Mouse (Mus musculus) erythroblast, adult 5-6 weeks (primary cell): ENCODE data around the gene Gm12216. TPM values are rescaled to one million over a fixed set of nuclear protein-coding genes. Genes with fewer than 3 reads are reported as not detected.
A peak's percentile ranks its signal among the peaks of the same experiment; 100 is the strongest.

Experiments
- ATAC-seq: replicated peaks from 2 replicates; pipeline ENCODE4 v1.8.0; 2016; ENCODE audit warnings: moderate number of reproducible peaks, mild to moderate bottlenecking, moderate TSS enrichment, inconsistent platforms; ENCODE audit not compliant: poor library complexity, low FRiP score, severe bottlenecking
- total RNA-seq, 2 experiments: library from RNA; stranded (forward) in 1 of 2; stranded (reverse) in 1 of 2; fragments of 150-400 nt in 1 of 2; fragments of 200-764, 138-1000 nt in 1 of 2; gene quantifications; 2 replicates each; pipeline versions ENCODE4 v1.2.3 to v1.2.4; 2015 to 2017; ENCODE audit warnings: low replicate concordance in 2 of 2

The Gm12216 gene
- total RNA-seq, 2 experiments from 2014 or later: 0.17 TPM; not detected in 1

DNA sequence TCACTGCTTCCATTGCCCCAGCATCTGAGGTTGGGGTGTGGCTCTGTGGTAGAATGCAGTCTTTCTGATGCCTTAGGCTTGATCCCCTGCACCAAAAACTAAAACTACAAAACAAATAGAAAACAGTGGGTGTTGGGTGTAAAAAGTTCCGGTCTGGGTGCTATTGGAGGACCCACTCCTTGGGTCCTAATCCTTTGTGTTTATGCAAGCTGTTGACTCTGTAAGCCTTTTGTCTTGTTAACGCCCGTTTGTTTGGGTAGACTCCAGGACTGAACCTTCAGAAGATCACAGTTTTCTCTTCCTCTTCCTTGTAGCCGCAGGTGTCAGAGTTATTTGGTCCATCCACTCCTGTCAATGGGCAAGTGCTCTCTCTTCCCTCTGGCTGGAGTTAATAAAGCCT is 59.0 kb downstream of the Gm12216 start:
- ATAC-seq: no peak

DNA sequence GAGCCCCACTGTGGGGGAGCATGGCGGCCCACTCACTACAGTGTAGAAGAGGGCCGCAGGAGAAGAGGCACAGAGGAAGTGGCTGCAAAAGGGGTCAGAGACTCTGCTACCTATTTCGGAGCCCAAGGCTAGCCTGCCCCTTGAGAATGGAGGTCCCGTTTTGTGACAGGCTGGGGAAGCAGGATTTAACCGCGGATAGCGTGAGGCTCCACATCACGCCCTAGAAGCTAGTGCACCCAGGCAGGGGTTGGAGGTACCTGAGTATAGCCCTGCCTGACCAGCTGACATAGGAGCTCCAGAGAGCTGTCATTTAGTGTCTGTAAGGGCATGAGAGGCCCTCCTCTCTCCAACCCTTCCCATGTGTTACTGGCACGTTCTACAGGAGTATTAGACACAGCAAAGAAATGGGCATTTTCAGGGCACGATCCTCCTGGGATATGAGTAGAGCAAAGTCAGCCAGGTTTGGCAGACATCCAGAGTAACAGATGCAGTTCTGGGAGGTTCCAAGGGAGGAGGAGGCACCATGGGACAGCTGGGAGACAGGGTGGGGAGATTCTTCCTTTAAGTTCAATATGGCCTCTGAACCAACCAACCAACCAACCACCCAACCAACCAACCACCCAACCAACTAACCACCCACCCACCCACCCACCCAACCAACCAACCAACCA is 60.9 kb downstream of the Gm12216 start:
- ATAC-seq: no peak

DNA sequence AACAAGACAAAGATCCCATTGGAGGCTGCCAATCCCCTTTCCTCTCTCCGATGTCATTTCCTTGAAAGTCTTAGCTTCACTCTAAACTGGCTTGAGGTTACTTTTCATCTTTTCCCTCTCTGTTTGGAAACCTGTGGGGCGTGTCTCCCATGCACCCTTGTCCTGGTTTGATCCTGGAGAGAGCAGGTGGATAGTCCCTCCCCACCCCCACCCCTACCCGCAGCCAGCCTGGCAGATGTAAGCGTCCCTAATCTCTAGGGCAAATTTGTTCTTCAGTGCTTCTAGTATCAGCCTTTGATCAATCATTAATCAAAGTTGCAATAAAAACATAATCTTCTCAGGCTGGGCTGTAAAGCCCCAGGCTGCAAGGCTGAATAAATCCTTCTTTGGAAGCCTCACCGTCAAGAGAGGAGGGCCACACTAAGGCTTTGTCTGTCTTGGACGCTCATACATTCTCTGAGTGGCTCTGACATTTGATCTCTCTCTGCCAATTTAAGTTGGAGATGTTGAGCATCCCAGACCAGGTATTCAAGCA is 61.6 kb downstream of the Gm12216 start:
- ATAC-seq: no peak

DNA sequence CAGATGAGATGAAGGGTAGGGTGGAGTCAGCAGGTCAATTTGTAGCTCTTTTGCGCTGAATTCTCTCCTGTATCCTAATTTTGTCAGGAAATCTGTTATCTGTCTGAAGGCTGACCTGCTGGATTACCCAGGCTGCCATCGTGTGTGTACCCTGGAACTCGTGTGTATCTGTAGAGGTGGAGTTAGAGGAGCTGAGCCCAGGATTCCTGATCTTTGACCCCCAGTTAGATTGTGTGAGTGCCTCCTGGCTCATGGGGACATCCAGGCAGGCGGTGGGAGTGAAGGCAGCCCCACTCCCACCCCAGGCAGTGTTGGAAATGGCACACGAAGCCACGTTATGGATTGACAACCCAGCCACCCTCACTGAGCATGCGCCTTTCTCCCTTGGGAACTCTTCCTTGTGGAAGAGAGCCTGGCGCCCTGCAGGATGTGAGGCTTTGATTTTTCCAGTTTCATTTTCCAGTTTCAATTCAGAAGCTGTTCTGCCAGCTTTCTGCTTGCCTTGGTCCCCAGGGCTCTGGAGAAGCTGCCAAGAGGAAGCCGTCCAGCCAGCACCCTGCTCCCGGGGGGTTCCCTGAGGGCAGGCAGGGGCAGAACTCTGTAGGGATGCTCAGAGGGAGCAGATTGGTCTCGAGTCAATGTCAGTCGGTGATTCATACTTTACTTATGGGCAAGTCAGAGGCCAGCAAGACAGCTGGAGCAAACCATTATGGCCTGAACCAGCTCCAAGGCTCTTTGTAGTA is 62.5 kb downstream of the Gm12216 start:
- ATAC-seq: no peak

DNA sequence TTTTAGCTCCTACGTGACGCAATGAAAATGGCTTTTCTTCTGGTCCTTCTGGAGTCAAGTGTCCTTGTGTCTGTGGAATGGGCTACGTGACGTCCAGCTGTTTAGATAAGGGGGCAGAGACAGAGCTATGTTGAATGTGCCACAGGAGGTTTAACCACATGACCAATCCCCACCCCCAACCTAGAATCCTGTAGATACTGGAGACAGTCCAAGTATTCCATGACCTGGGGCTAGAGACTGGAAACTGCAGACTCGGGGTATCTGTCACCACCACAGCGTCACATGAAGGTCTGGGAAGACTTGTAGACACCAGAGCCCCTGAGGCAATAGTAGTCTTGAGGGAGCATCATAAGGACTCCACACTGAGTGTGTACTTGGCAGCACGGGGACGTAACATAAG is 63.2 kb downstream of the Gm12216 start:
- no peak for ATAC-seq

DNA sequence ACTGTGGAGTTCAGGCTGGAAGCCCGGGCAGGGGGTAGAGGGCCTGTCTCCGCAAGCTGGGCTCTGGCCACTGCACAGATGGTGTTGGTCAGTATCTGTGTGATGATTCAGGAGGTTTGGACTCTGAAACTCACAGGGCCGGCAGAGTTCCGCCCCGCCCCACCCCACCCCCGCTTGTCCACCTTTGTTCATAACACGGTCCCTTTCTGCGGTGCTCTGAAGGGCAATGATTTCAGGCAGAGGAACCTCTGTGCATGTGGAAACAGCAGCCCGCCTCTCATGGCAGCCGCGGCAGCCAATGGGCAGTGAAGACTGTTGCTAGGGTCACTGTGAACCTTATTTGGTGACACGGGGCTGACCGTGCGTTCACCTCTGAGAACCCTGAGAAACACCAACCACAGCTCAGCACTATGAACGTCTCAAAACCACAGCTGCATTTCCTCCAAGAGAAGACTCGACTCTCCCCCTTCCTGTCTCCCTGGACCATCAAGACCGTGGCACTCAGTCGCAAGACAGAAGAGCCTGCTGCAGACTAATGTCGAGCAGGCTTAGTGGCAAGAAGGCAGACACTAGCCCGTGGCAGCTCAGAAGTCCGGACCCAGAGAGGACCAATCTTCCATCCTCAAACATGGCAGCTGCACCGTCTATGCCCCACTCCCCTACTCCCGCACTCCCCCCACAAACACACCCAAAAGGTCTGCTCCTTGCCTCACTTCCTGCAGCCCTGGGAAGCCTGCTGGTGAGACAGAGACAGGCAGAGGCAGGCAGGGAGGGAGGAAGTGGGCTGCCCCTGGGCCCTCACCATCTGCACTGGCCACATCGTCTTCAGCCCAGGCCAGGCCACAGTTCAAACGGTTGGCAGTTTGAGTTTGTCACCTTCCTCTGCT is 64.1 kb downstream of the Gm12216 start:
- ATAC-seq: no peak

DNA sequence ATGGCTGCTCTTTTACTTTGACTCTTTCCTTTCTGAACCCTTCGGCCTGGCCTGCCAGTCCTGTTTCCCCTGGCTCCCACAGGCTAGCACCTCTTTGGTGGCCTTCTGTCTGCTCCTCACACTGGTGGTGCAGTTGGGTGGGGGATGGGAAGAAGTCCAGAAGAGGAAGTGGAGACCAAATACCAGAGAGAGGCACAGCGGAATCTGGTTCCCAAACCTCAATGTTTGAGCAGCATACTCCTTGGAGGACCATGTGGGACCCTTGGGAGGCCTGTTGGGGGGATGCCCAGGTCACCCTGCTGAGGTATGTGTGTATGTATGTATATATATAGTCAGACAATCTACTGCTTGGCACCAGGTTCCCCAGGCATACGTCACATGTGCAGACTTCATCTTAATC is 65.0 kb downstream of the Gm12216 start:
- no peak for ATAC-seq

DNA sequence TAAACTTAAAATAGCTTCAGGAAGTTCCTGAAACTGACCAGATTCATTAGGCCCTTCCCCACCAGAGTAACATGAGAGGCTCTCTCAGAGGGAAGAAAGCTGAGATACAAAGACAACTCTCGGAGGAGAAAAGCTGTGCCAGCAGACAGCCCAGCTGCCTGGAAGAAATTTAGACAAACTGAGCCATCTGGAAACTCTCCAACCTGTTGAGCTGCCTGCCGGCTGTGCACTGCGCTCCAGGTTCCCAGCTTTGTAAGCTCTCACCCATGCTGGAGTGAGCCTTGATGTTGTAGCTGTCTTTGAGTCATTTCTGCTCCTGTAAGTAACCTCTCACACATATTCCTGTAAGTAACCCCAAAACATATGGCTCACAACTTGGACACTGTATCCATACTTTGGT is 66.1 kb downstream of the Gm12216 start:
- ATAC-seq: no peak

DNA sequence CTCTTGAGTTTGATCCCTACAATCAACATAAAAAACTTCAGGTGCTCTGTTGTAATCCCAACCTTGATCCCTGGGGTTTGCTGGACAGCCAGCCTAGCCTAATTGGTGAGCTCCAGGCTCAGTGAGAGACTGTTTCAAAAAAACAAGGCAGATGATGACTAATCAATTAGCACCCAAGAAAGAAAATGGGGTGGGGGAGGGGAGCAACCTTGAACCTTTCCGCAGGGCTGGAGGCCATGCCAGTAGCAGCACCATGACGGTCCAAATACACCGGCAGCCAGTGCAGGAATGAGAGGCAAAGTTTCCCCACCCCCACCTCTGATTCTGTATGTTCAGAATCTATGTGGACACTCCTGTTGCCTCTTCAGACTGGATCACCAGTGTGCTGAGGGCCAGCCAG is 69.8 kb downstream of the Gm12216 start:
- ATAC-seq: no peak

DNA sequence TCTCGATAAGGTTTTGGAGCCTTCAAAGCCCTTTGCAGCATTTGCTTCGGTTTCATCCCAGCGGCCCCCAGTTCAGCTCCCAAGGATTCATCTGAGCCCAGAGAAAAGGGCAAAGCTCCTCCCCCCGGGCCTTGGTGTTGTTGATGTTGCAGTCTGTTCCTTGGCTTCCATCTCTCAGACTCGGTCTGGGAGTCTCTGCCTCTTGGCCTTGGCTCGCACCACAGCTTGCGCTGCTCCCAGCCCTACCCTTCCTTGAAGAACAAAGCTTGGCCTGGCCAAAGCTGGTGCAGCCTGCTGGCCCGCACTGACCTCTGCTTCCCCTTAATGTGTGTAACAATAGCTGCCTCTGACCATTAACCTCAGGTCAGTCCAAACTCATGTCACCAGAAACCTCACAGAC is 70.9 kb downstream of the Gm12216 start:
- ATAC-seq: no peak

DNA sequence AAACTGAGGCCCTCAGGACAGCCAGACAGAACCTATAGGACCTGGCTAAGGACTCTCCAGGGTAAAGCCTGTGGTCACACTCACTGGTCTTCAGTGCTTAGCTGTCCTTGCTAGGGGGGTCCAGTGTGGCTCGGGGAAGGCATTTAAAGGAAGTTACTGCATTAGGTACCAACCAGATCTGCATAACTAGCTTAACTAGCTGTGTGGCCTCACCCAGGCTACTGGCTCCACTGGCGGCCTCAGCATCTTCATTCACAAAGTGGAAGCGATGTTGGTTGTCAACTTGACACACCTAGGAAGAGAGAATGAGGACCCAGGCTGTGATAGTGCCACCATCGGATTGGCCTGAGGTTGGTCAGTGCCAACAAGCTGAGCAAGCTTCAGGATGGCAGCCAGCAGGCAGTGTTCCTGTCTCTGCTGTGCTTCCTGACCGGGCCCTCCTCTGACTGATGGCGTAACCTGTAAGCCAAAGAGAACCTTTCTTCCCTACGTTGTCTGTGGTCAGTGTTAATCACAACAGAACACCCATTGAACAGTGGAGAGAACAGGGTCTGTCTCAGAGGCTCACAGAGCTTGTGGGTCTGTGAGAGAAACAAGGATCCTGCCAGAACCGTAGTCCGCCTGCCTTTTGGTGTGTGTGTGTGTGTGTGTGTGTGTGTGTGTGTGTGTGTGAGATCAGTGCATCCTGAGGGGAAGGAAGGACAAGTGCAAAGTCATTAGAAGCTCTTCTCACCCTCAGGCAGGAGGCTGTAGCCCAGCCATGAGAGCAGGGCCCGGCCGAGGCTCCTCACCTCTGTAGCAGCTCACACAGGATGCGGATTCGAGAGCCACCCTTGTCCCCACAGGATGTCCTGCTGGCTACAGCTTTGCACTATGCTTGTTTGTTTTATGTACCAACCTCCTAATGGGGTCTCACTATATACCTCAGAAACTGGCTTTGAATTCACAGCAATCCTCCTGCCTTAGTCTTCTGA is 72.7 kb downstream of the Gm12216 start:
- ATAC-seq: 0 out of 2 replicates have a peak, but pooled peaks have one; percentile 24

DNA sequence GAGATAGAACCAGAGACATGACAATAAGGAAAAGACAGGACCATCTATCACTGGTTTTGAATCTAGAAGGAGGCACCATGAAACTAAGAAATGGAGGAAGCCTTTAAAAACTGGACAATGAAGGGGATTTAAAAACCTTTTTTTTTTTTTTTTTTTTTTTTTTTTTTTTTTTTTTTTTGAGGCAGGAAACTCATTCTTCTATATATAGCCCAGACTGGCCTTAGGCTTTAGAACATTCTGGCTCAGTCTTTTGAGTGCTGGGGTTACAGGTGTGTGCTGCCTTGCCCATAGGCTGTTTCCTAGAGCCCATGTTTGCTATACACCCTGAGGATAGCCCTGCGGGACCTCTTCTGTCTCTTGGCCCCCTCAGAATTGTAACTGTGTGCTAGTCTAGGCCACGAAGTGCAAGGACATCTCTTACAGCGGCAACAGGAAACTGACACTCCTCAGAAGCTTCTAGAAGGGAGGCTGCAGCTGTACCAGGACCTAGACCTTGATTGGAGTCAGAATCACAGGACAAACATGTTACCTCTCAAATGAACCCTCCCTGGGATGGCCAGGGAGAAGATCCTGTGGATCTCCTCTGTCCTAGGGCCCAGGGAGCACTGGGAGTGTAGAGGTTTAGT is 73.6 kb downstream of the Gm12216 start:
- 0 out of 2 replicates have a peak, but pooled peaks have one; percentile 16 for ATAC-seq

DNA sequence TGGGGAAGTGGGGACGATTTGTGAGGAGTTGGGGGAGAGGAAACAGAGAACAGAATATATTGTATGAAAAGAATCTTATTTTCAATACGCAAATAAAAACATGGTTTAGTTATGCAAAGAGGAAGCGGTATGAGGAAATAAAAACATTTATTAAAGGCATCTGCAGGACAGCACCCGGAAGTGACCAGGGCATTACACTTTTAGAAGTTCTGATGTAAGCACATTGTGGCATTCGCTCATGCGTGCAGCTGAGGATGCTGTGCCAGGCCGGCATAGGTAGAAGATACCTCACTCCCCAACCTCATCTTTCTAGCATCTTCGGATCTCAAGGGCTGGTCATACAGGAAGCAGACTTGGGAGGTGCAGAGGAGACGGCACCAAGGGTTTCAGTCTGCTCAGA is 75.8 kb downstream of the Gm12216 start:
- ATAC-seq: no peak

DNA sequence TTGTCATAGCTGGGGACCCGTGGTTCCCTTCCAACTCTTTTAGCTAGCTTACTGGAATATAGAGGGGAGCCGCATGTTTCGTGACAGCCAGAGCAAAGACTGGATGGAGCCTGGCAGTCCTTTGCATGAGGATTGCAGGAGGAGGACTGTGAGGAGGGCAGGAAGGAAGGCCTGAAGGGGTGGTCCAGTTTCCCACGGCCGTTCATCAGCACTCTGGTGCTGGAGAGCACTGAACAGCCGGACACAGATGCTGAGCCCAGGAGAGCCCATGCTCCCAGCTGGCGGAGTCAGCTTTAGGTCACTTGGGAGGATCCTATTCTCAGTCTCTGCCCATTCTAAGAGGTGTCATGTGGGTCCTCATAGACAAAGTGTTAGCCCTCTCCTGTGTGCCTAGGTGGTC is 77.1 kb downstream of the Gm12216 start:
- ATAC-seq: no peak

DNA sequence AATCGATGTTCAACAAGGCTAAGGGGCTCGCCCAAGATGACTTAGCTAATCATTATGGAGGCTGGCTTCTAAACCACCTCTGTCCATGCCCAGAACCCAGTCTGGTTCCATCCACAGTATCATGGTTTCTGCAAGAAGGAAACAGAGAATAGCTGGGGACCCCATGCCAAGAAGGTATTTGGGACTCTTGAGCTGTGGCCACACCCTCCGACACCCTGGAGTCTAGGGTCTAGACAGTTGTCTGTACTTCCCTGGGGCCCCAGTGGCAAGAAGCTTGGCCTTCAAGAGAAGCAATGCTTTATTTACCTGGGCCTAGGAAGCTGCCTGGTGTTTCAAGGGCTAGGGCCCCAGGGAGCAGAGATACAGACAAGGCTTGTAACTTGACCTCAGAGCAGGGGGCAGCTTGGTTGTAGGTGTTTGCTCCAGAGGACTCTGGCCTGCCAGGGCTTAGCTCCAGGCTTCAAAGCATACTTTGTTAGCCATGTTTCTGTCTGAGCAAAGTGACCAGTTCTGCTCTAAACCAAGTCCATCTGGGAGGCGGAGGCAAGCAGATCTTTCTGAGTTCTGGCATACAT is 77.8 kb downstream of the Gm12216 start:
- ATAC-seq: no peak

DNA sequence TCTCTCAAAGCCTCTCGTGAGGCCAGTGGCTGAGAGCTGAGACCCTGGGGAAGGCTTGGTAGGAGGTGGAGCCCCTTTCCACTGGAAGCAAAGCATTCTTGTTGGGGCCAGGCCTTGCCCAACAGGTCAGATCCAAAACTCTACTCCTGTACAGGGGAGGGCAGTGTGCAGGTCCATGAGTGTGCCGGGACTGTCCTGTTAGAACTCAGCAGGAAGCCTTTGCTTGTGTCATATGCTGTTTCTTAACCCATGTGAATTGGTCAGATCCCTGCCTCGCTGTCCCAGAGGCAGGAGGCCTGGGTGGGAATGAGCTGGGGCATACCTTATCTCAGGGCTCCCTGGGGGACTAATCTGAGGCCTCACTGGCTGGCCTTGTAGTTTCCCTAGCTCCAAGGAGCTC is 78.8 kb downstream of the Gm12216 start:
- ATAC-seq: no peak

DNA sequence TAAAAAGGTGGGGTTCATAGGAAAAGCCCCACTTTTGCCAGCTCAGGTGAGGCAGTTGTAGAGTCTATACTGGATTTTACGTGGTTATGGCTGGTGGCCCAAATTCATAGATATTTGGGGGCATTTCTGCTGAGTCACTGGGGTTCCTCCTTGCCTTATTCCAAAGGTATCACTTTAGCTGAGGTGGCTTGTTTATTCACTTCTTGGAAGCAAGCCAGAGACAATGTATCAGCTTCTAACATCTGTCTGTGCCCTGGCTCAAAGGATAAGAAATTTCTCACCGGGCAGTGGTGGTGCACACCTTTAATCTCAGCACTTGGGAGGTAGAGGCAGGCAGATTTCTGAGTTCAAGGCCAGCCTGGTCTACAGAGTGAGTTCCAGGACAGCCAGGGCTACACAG is 79.2 kb downstream of the Gm12216 start:
- ATAC-seq: no peak

DNA sequence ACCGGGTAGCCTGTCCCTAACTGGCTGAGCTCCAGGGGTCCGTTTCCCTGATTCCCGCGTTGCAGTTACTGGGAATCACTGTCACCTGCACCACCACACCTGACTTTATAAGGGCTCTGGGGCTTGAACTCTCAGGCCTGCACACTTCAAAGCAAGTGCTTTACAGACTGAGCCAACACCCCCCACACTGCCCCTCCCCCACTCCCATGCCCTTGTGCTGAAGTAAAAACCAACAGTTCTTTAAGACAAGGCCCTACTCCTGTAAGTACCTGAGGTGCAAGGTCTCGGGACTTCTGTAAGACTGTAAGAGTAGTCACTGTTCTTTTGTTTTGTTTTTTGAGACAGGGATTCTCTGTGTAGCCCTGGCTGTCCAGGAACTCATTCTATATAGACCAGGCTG is 80.6 kb downstream of the Gm12216 start:
- ATAC-seq: no peak
